Mouse (Mus musculus): ENCODE measurements around the gene Csrp2.

Gene Csrp2

GRCm38 (mm10) chr10:110919531-110920343 lies at the start of gene Csrp2:
Gene Csrp2 (plus strand): TSS chr10:110919789.
- DNase-seq: peak; percentile 54 to 64

GRCm38 (mm10) chr10:110874853-110875252 lies 44.7 kb upstream of the Csrp2 start:
- DNase-seq: no peak

- no peak for DNase-seq
Measured at GRCm38 (mm10) chr10:110876956-110877355, 42.6 kb upstream of the Csrp2 start.

GRCm38 (mm10) chr10:110877851-110878250 lies 41.7 kb upstream of the Csrp2 start:
- no peak for DNase-seq

GRCm38 (mm10) chr10:110878641-110879040 lies 40.9 kb upstream of the Csrp2 start:
- DNase-seq: no peak

GRCm38 (mm10) chr10:110879426-110880066 lies 40.0 kb upstream of the Csrp2 start:
- DNase-seq: no peak

GRCm38 (mm10) chr10:110881346-110881745 lies 38.2 kb upstream of the Csrp2 start:
- DNase-seq: no peak

GRCm38 (mm10) chr10:110882701-110883100 lies 36.9 kb upstream of the Csrp2 start:
- DNase-seq: no peak

GRCm38 (mm10) chr10:110890656-110891272 lies 28.8 kb upstream of the Csrp2 start:
- DNase-seq: no peak

GRCm38 (mm10) chr10:110899744-110900501 lies 19.7 kb upstream of the Csrp2 start:
- no peak for DNase-seq

GRCm38 (mm10) chr10:110903862-110904261 lies 15.7 kb upstream of the Csrp2 start:
- DNase-seq: no peak

GRCm38 (mm10) chr10:110916666-110917344 lies 2.8 kb upstream of the Csrp2 start:
- no peak for DNase-seq

- no peak for DNase-seq
Measured at GRCm38 (mm10) chr10:110917521-110917920, 2.1 kb upstream of the Csrp2 start.

- DNase-seq: no peak
Measured at GRCm38 (mm10) chr10:110918414-110919391, 886 bp upstream of the Csrp2 start.

GRCm38 (mm10) chr10:110920368-110920950 lies 870 bp downstream of the Csrp2 start:
- DNase-seq: no peak

- DNase-seq: no peak
Measured at GRCm38 (mm10) chr10:110921890-110922289, 2.3 kb downstream of the Csrp2 start.

GRCm38 (mm10) chr10:110922612-110923011 lies 3.0 kb downstream of the Csrp2 start:
- DNase-seq: no peak

GRCm38 (mm10) chr10:110927491-110927890 lies 7.9 kb downstream of the Csrp2 start:
- no peak for DNase-seq

- DNase-seq: no peak
Measured at GRCm38 (mm10) chr10:110929756-110930155, 10.2 kb downstream of the Csrp2 start.

- DNase-seq: no peak
Measured at GRCm38 (mm10) chr10:110931161-110931912, 11.7 kb downstream of the Csrp2 start.
